Mouse (Mus musculus): ENCODE results near the gene Rrp1b. TPM values are rescaled to one million over a fixed set of nuclear protein-coding genes. Genes with fewer than 3 reads are reported as not detected.

The Rrp1b gene
- polyA plus RNA-seq, 1 experiment from 2014 or later: 32.3 TPM

Other genes with a start within 250 kb of the Rrp1b start
- gene Sik1, start 180.3 kb upstream of the Rrp1b start, polyA plus RNA-seq (2015; fragmentation: Nextera tagmentation; extraction: Ambion mirVana): 13.0 and 18.6 TPM in 2 replicates
- 0.13 and 0.20 TPM in 2 replicates for gene Hsf2bp, start 249 bp downstream of the Rrp1b start, polyA plus RNA-seq (2015; fragmentation: Nextera tagmentation; extraction: Ambion mirVana)
- 8.6 and 8.9 TPM in 2 replicates for gene Notch3, start 130.8 kb downstream of the Rrp1b start, polyA plus RNA-seq (2015; fragmentation: Nextera tagmentation; extraction: Ambion mirVana)
- gene Ephx3, start 153.4 kb downstream of the Rrp1b start, polyA plus RNA-seq (2015; fragmentation: Nextera tagmentation; extraction: Ambion mirVana): 0.20 and 0.85 TPM in 2 replicates
- gene Brd4, start 248.6 kb downstream of the Rrp1b start, polyA plus RNA-seq (2015; fragmentation: Nextera tagmentation; extraction: Ambion mirVana): 54.1 and 55.4 TPM in 2 replicates

All from heart, embryonic 16.5 days (tissue).